Mouse (Mus musculus): ENCODE measurements around the gene Cds1. TPM values are rescaled to one million over a fixed set of nuclear protein-coding genes. Genes with fewer than 3 reads are reported as not detected.
A peak's percentile ranks its signal among the peaks of the same experiment; 100 is the strongest.

Gene Cds1
- total and polyA plus RNA-seq, 3 experiments = not detected

DNA sequence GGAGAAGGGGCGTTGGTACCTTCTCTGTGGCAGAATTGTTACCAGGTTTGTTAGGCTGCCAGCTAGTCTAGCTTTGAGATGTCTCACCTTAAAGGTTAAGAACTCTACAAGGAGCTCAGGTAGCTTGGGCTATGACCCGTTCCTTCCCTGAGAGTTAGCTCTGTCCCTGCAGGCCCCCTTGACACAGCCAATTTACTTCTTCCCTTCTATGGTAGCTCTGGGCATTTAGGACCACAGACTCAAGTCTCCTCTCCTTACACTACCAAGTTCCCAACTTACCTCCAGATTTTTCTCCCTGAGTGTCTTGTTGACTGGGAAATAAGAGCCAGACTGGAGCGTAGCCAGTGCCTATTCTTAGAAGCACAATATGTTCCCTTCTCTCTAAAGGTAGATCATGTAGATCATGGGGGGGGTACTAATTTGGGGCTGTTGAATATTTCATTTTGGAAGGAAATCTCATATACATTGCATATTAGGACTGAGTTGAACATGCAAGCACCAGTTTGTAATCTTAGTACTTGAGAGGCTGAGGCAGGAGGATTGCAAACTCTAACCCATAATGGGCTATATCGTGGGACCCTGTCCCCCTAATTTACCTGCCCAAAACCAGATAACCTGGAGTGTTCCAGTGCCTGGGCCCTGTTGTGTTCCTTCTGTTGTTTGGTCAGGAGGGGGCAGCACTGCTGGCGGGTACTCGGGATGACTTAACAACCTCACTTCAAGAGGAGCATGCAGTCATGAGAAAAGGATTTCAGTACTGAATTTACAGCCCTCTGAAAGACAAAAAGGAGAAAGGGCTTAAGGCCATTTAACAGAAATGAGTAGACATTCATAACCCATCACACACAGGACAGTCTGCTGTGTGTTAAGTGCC lies 46.6 kb downstream of the Cds1 start:
- H3K4me1 ChIP-seq (ENCODE audit: control insufficient read depth in 1 of 2, insufficient read depth in 2 of 2, low read length in 2 of 2) = no peaks in the 10 kb centered on the region; a peak in 1 of 4 replicates
- no peaks in the 10 kb centered on the region for H3K79me2 ChIP-seq (ENCODE audit: control insufficient read depth, insufficient read depth, low read length, poor library complexity)
- H3K36me3 ChIP-seq (ENCODE audit: control insufficient read depth in 1 of 2, insufficient read depth in 2 of 2, low read length in 2 of 2) = no peaks in the 10 kb centered on the region
- no peak for DNase-seq (ENCODE audit: low read depth, low spot score)
- no peaks in the 10 kb centered on the region; a peak in 1 of 4 replicates for H3K27me3 ChIP-seq (ENCODE audit: control insufficient read depth in 1 of 2, insufficient read depth in 2 of 2, low read length in 2 of 2)
- H3K4me3 ChIP-seq (ENCODE audit: control insufficient read depth in 1 of 2, insufficient read depth in 1 of 2, low read depth in 2 of 2, low read length in 2 of 2) = no peak overlapping the region
- no peak overlapping the region for H3K9ac ChIP-seq (ENCODE audit: control insufficient read depth, low read depth, low read length, poor library complexity, severe bottlenecking)
- no peak for TF ChIP-seq TAL1 (IDR thresholded peaks at IDR 0.05; ENCODE audit: low read length)
- TF ChIP-seq CTCF (IDR thresholded peaks at IDR 0.05 in 2 of 3, conservative IDR thresholded peaks at IDR 0.05 in 1 of 3; ENCODE audit: control insufficient read depth in 1 of 3, insufficient read depth in 1 of 3, low read depth in 2 of 3, low read length in 3 of 3, poor library complexity in 1 of 3, severe bottlenecking in 1 of 3) = peak; percentile 7 to 48 (median 26); a peak in 4 of 6 replicates
- TF ChIP-seq SMC3 (IDR thresholded peaks at IDR 0.05; ENCODE audit: low read depth, low read length) = peak; percentile 26; the same call in 1 of the 2 replicates
- H3K27ac ChIP-seq (ENCODE audit: control insufficient read depth, low read depth, low read length) = no peak overlapping the region
- H3K9me3 ChIP-seq (replicated peaks; ENCODE audit: insufficient read depth, low read length) = no peaks in the 10 kb centered on the region

DNA sequence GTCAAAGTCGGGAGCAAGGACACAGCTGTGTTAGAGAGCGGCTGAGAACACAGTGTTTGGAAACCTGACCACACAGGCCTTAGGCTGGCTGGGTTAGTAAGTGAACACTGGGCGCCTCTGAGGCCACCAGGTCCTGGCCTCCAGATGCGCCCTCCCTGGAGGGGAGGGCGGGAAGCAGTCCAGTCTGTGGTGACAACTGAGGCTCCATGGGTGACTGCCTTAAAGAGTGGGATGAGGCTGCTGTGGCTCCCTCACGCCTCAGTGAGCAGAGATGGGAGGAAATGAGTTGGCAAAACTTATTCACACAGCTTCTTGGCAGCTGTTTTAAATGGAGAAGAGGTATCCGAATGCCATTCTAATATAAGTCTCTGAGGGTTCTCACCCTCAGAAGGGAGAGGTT lies 51.9 kb downstream of the Cds1 start:
- TF ChIP-seq RCOR1 (IDR thresholded peaks at IDR 0.05; ENCODE audit: low read depth, low read length) = no peak
- TF ChIP-seq NELFE (IDR thresholded peaks at IDR 0.05; ENCODE audit: low read depth, low read length) = no peak
- TF ChIP-seq USF2 (IDR thresholded peaks at IDR 0.05; ENCODE audit: borderline replicate concordance in 1 of 2, insufficient read depth in 1 of 2, low read depth in 1 of 2, low read length in 2 of 2) = no peak
- no peak for TF ChIP-seq MAX (IDR thresholded peaks at IDR 0.05; ENCODE audit: low read length)
- TF ChIP-seq MAFK (IDR thresholded peaks at IDR 0.05; ENCODE audit: borderline replicate concordance, low read depth, low read length) = no peak
- no peak for TF ChIP-seq TAL1 (IDR thresholded peaks at IDR 0.05; ENCODE audit: low read length)
- no peak for TF ChIP-seq MAZ (IDR thresholded peaks at IDR 0.05; ENCODE audit: low read depth, low read length)
- no peak for TF ChIP-seq POLR2A (IDR thresholded peaks at IDR 0.05; ENCODE audit: control insufficient read depth in 1 of 2, insufficient read depth in 1 of 2, low read depth in 1 of 2, low read length in 2 of 2, poor library complexity in 1 of 2)
- no peak for TF ChIP-seq POLR2AphosphoS5 (IDR thresholded peaks at IDR 0.05; ENCODE audit: borderline replicate concordance, low read depth, low read length)
- TF ChIP-seq POLR2AphosphoS2 (IDR thresholded peaks at IDR 0.05; ENCODE audit: low read length) = no peak
- TF ChIP-seq SMC3 (IDR thresholded peaks at IDR 0.05; ENCODE audit: low read depth, low read length) = no peak
- TF ChIP-seq UBTF (IDR thresholded peaks at IDR 0.05; ENCODE audit: borderline replicate concordance, insufficient read depth, low read depth, low read length) = no peak
- TF ChIP-seq TCF12 (IDR thresholded peaks at IDR 0.05; ENCODE audit: low read depth, low read length) = no peak
- no peak for TF ChIP-seq JUND (IDR thresholded peaks at IDR 0.05; ENCODE audit: low read depth, low read length)
- TF ChIP-seq NRF1 (IDR thresholded peaks at IDR 0.05; ENCODE audit: insufficient read depth, low read depth, low read length, poor library complexity, severe bottlenecking) = no peak
- TF ChIP-seq MYB (IDR thresholded peaks at IDR 0.05; ENCODE audit: low read depth, low read length) = no peak
- TF ChIP-seq MXI1 (IDR thresholded peaks at IDR 0.05; ENCODE audit: low read depth, low read length) = no peak
- TF ChIP-seq CHD1 (IDR thresholded peaks at IDR 0.05; ENCODE audit: low read depth, low read length) = no peak
- H3K9me3 ChIP-seq (replicated peaks; ENCODE audit: insufficient read depth, low read length) = no peaks in the 10 kb centered on the region
- peaks cover 0 to 3% of the 10 kb centered on the region in 2 experiments; a peak in 1 of 4 replicates for H3K4me1 ChIP-seq (ENCODE audit: control insufficient read depth in 1 of 2, insufficient read depth in 2 of 2, low read length in 2 of 2)
- H3K27ac ChIP-seq (ENCODE audit: control insufficient read depth, low read depth, low read length) = no peak overlapping the region
- no peaks in the 10 kb centered on the region for H3K79me2 ChIP-seq (ENCODE audit: control insufficient read depth, insufficient read depth, low read length, poor library complexity)
- no peaks in the 10 kb centered on the region for H3K36me3 ChIP-seq (ENCODE audit: control insufficient read depth in 1 of 2, insufficient read depth in 2 of 2, low read length in 2 of 2)
- H3K9ac ChIP-seq (ENCODE audit: control insufficient read depth, low read depth, low read length, poor library complexity, severe bottlenecking) = no peak overlapping the region
- DNase-seq (ENCODE audit: low read depth, low spot score) = peak; percentile 12
- H3K4me3 ChIP-seq (ENCODE audit: control insufficient read depth in 1 of 2, insufficient read depth in 1 of 2, low read depth in 2 of 2, low read length in 2 of 2) = no peak overlapping the region
- H3K27me3 ChIP-seq (ENCODE audit: control insufficient read depth in 1 of 2, insufficient read depth in 2 of 2, low read length in 2 of 2) = no peaks in the 10 kb centered on the region; a peak in 1 of 4 replicates

All from MEL (cell line).